Mouse (Mus musculus) heart, adult 2 months (tissue): ENCODE data around the gene Cytip.

Experiments used
- CTCF ChIP-seq: fragments of 200-600 bp; IDR thresholded peaks from 2 replicates; pipeline ENCODE4 v1.8.1; 2022; ENCODE audit warnings: antibody characterized with exemption, mild to moderate bottlenecking, moderate library complexity
- POLR2A ChIP-seq: fragments of 200-500 bp; IDR thresholded peaks from 2 replicates; pipeline ENCODE4 v1.6.1; 2011; ENCODE audit warnings: mild to moderate bottlenecking, low read depth, low read length, control low read depth; ENCODE audit not compliant: insufficient read depth

DNA sequence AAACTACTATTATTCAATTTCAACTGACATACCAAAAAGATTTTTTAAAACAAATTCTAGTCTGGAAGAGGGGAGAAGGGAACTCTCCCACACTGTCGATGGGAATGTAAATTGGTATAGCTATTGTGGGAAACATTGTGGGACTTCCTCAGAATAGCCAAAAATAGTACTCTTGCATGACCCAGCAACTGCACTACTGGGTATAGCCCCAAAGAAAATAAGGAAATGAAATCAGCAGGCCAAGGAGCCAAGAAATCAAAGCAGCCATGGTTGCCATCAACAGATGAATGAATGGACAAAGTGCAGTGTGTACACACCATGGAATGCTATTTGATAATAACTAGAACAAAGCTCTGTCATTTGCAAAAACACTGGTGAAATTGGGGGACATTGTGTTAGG is 1.5 kb upstream of the Cytip start:
- no peak for TF ChIP-seq POLR2A
- TF ChIP-seq CTCF = no peak
